In genomic region chr3:142295287-142295676, GRCm38 (mm10) we compare ENCODE assay signal across 10 mouse cellular contexts.
DNase-seq lines count a peak whose midpoint lies in the region; ATAC-seq and TF ChIP-seq lines count a peak whose summit lies in the region.
"Had no signal": no experiment of that assay in that cellular context is flagged by ENCODE, and none has a peak within 500 bp of the region (broad histone marks: within the 10 kb centered on the region; RNA-seq: fewer than 3 reads in every experiment).

No protein-coding gene starts in this region.

- no peak overlapping the region for H3K9ac ChIP-seq in heart, embryonic 15.5 days
- H3K9ac ChIP-seq in liver, embryonic 14.5 days (replicated peaks): no peak overlapping the region
- no peak overlapping the region for H3K9ac ChIP-seq in liver, postnatal 0 days (replicated peaks)
- H3K9ac ChIP-seq: embryonic facial prominence, embryonic 13.5 days; lung, embryonic 15.5 days had no signal

- no peak for DNase-seq in heart, postnatal 25 days (ENCODE audit: low spot score)
- no peak for DNase-seq in liver, embryonic 14.5 days (ENCODE audit: low read depth in 3 of 3, low spot score in 3 of 3)
- no peak for DNase-seq in liver, postnatal 0 days
- no peak for DNase-seq in Patski (ENCODE audit: low read depth, low spot score)
- DNase-seq in cerebellum, adult 11-12 months: no peak
- DNase-seq in thymus, adult 18-20 months: no peak

- no peaks in the 10 kb centered on the region for H3K4me1 ChIP-seq in heart, embryonic 15.5 days (replicated peaks)
- no peaks in the 10 kb centered on the region for H3K4me1 ChIP-seq in liver, embryonic 14.5 days (replicated peaks; ENCODE audit: control insufficient read depth in 2 of 2, insufficient read depth in 2 of 2, low read length in 1 of 2)
- no peaks in the 10 kb centered on the region for H3K4me1 ChIP-seq in liver, postnatal 0 days (ENCODE audit: insufficient read depth)
- H3K4me1 ChIP-seq: embryonic facial prominence, embryonic 13.5 days; lung, embryonic 15.5 days had no signal

- H3K27me3 ChIP-seq in heart, embryonic 15.5 days: no peaks in the 10 kb centered on the region
- no peaks in the 10 kb centered on the region for H3K27me3 ChIP-seq in liver, embryonic 14.5 days (ENCODE audit: control insufficient read depth, insufficient read depth, low read length)
- no peaks in the 10 kb centered on the region for H3K27me3 ChIP-seq in liver, postnatal 0 days (ENCODE audit: insufficient read depth, low read length)
- H3K27me3 ChIP-seq in Patski: no peaks in the 10 kb centered on the region
- H3K27me3 ChIP-seq: embryonic facial prominence, embryonic 13.5 days; lung, embryonic 15.5 days had no signal

- no peaks in the 10 kb centered on the region for H3K9me3 ChIP-seq in heart, embryonic 15.5 days (replicated peaks)
- no peaks in the 10 kb centered on the region for H3K9me3 ChIP-seq in liver, embryonic 14.5 days (ENCODE audit: control insufficient read depth, low read length)
- H3K9me3 ChIP-seq in liver, postnatal 0 days (ENCODE audit: low read length): no peaks in the 10 kb centered on the region
- H3K9me3 ChIP-seq: embryonic facial prominence, embryonic 13.5 days; lung, embryonic 15.5 days had no signal

- in situ Hi-C loops in Patski (cut with MboI; ENCODE audit: low pct_unique_long_range_greater_than_20kb): no loop called here

- TF ChIP-seq CTCF in liver, embryonic 14.5 days (IDR thresholded peaks at IDR 0.05; ENCODE audit: low read depth): no peak
- TF ChIP-seq CTCF in liver, postnatal 0 days (IDR thresholded peaks at IDR 0.05; ENCODE audit: low read depth): no peak
- TF ChIP-seq CTCF in Patski (IDR thresholded peaks at IDR 0.05): no peak

- H3K27ac ChIP-seq in heart, embryonic 15.5 days: 0 out of 2 replicates have a peak overlapping the region, but pooled peaks have one; percentile 12
- no peak overlapping the region for H3K27ac ChIP-seq in liver, embryonic 14.5 days
- no peak overlapping the region for H3K27ac ChIP-seq in liver, postnatal 0 days (ENCODE audit: low read depth)
- H3K27ac ChIP-seq: embryonic facial prominence, embryonic 13.5 days; lung, embryonic 15.5 days had no signal

- POLR2A ChIA-PET in Patski (lab: Charles Lee): interaction anchor here (0.6 kb wide), 1 partner anchor 8 kb away, joined by 3 read pairs; no protein-coding TSS in a partner anchor

- WGBS in heart, embryonic 15.5 days: 74% methylated on average over 7 of the region's 7 CpGs
- whole genome bisulfite sequencing in liver, embryonic 14.5 days (ENCODE audit: insufficient replicate concordance): 70% methylated on average over 7 of the region's 7 CpGs
- 77% methylated on average over 7 of the region's 7 CpGs for WGBS in liver, postnatal 0 days (ENCODE audit: insufficient replicate concordance)

- intact Hi-C loops in heart, postnatal 25 days (cut with DNase I): loop anchor here (1.0 to 2.0 kb wide), 3 partner anchors 100 to 182 kb away; partner anchors contain the start of gene Pdlim5

- ATAC-seq in heart, embryonic 15.5 days (replicated peaks; ENCODE audit: insufficient number of reproducible peaks, insufficient read depth, low FRiP score, low read depth): no peak
- 0 out of 2 replicates have a peak, but pooled peaks have one; percentile 35 for ATAC-seq in liver, embryonic 14.5 days (ENCODE audit: insufficient read depth)
- ATAC-seq in liver, postnatal 0 days: no peak
- peak; percentile 15 for ATAC-seq in Patski
- peak; percentile 18 for ATAC-seq in inflammation-experienced regulatory T-cells, adult 6 months

- H3K4me3 ChIP-seq in heart, embryonic 15.5 days: no peak overlapping the region
- no peak overlapping the region for H3K4me3 ChIP-seq in liver, embryonic 14.5 days (ENCODE audit: insufficient read depth in 1 of 2, low read depth in 2 of 2, low read length in 2 of 2)
- H3K4me3 ChIP-seq in liver, postnatal 0 days (ENCODE audit: low read depth, low read length): no peak overlapping the region
- H3K4me3 ChIP-seq: embryonic facial prominence, embryonic 13.5 days; lung, embryonic 15.5 days had no signal

- no peak overlapping the region for H3K4me2 ChIP-seq in heart, embryonic 15.5 days
- H3K4me2 ChIP-seq in liver, embryonic 14.5 days (ENCODE audit: low read depth): no peak overlapping the region
- H3K4me2 ChIP-seq in liver, postnatal 0 days (ENCODE audit: low read depth, low read length): no peak overlapping the region
- H3K4me2 ChIP-seq: embryonic facial prominence, embryonic 13.5 days; lung, embryonic 15.5 days had no signal

- no peak for TF ChIP-seq EP300 in liver, embryonic 14.5 days (IDR thresholded peaks at IDR 0.05; ENCODE audit: low read depth)
- no peak for TF ChIP-seq EP300 in liver, postnatal 0 days (IDR thresholded peaks at IDR 0.05; ENCODE audit: low read depth)

- peaks cover 8% of the 10 kb centered on the region; the same call in 1 of the 2 replicates for H3K36me3 ChIP-seq in heart, embryonic 15.5 days
- no peaks in the 10 kb centered on the region for H3K36me3 ChIP-seq in liver, embryonic 14.5 days (replicated peaks; ENCODE audit: control insufficient read depth, insufficient read depth, low read depth)
- peaks cover 2% of the 10 kb centered on the region; the same call in 1 of the 2 replicates for H3K36me3 ChIP-seq in liver, postnatal 0 days (replicated peaks; ENCODE audit: insufficient read depth, low read length)
- H3K36me3 ChIP-seq: embryonic facial prominence, embryonic 13.5 days; lung, embryonic 15.5 days had no signal

- CTCF ChIA-PET in Patski (lab: Charles Lee): interaction anchor here (0.6 to 3.4 kb wide), 20 partner anchors 8 to 180 kb away, joined by 3 to 38 read pairs (median 5); no protein-coding TSS in a partner anchor

Comparison
In these comparisons a context has a peak if more than half of its experiments do, and no peak if none do; other contexts are left out.
1. ATAC-seq: peak in liver, embryonic 14.5 days (single experiment), Patski (single experiment) and inflammation-experienced regulatory T-cells, adult 6 months (single experiment); none in heart, embryonic 15.5 days (single experiment) and liver, postnatal 0 days (single experiment).